Mouse (Mus musculus): Measurements from ENCODE around the gene Rab39b. TPM values are rescaled to one million over a fixed set of nuclear protein-coding genes. Genes with fewer than 3 reads are reported as not detected.
A peak's percentile ranks its signal among the peaks of the same experiment; 100 is the strongest.

Gene Rab39b
- total RNA-seq (2014; rRNA removed) = 40.9 and 44.7 TPM in 2 replicates
- 20.4 and 23.8 TPM in 2 replicates for polyA plus RNA-seq (2015; fragmentation: Nextera tagmentation; extraction: Ambion mirVana)

DNA sequence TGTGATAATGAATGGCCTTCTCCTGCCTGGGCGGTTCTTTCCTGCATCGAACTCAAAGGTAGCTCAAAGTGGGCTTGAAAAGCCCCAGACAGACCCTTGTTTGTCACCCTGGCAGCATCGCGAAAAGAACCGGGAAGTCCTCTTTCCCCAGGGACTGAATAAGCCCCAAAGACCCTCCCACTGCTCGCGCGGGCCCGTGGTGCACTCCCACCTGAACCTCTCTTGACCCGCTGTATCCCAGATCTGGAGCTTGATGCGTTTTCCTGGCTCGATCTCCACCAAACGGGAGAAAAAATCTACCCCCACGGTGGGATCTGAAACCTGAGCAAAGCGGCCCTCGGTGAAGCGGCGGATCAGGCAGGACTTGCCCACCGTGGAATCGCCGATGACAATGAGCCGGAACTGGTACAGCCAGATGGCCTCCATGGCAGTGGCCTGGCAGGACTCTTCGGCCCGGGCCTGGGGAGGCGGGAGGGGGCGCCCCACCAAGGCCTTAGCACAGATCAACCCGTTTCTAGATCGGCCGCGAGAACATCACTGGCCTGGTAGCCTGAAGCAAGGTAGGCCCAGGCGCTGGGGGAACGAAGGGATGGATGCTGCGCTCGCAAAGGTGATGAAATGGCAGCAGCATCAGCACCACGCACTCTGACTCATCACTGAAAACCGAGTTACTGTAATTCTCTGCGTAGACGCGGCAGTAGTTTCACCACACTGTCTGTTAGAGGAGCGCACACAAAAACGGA lies at the start of gene Rab39b:
Gene Rab39b, minus strand, starts transcription at position 650 of the 743 bp plus-strand sequence.
- ATAC-seq = peak; percentile 99
- Histone ChIP-seq H3K4me1 (ENCODE audit: insufficient read depth) (no peaks in the 10 kb centered on the region), H3K9me3 (ENCODE audit: low read length) (no peaks in the 10 kb centered on the region), H3K4me3 (ENCODE audit: low read depth, low read length) (peak within 1 kb of the TSS; percentile 53), H3K36me3 (ENCODE audit: insufficient read depth) (no peaks in the 10 kb centered on the region), H3K27ac (ENCODE audit: low read depth, low read length) (peak within 1 kb of the TSS; percentile 88), H3K9ac (peak within 1 kb of the TSS; percentile 81), H3K27me3 (ENCODE audit: insufficient read depth, low read length) (no peaks in the 10 kb centered on the region), H3K4me2 (ENCODE audit: low read depth) (peak within 1 kb of the TSS; percentile 41)
- peak; percentile 77 for DNase-seq
- 21% methylated on average over 40 of the region's 41 CpGs for WGBS
- no peak for TF ChIP-seq CTCF (IDR thresholded peaks at IDR 0.05; ENCODE audit: low read depth)

DNA sequence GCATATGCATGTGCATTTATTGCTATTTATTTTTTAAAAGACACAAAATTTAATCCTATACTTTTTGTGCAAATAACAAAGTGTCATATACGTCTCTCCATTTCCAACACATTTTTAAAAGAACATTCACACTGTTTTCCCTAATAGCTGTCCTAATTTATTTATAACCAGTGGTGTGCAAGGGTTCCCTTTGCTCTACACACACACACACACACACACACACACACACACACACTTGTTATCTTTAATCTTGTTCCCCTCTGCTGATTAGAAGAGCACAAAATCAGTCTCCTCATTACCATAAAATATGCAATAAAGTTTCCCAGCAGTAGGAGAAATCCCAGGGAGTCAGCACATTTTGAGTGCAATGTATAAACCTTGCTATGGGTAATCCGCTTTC lies 508 bp upstream of the Rab39b start:
- ATAC-seq (no peak), DNase-seq (no peak)
- WGBS = 73% methylated on average over 2 of the region's 2 CpGs

More for the DNA sequence above, 508 bp upstream of the Rab39b start:
- no peaks in the 10 kb centered on the region for H3K27me3 ChIP-seq (ENCODE audit: insufficient read depth, low read length)
- no peaks in the 10 kb centered on the region for H3K9me3 ChIP-seq (ENCODE audit: low read length)
- H3K36me3 ChIP-seq (ENCODE audit: insufficient read depth) = no peaks in the 10 kb centered on the region
- TF ChIP-seq CTCF (IDR thresholded peaks at IDR 0.05; ENCODE audit: low read depth) = no peak
- no peak overlapping the region for H3K27ac ChIP-seq (ENCODE audit: low read depth, low read length)
- H3K4me1 ChIP-seq (ENCODE audit: insufficient read depth) = no peaks in the 10 kb centered on the region
- no peak overlapping the region for H3K9ac ChIP-seq
- H3K4me2 ChIP-seq (ENCODE audit: low read depth) = no peak overlapping the region
- H3K4me3 ChIP-seq (ENCODE audit: low read depth, low read length) = no peak overlapping the region

Other genes starting within 250 kb of the Rab39b start
- 24.2 and 30.8 TPM in 2 replicates for gene Fundc2, start 195.8 kb downstream of the Rab39b start, total RNA-seq (2014; rRNA removed)
- 30.3 and 31.2 TPM in 2 replicates for gene Fundc2, start 195.8 kb downstream of the Rab39b start, polyA plus RNA-seq (2015; fragmentation: Nextera tagmentation; extraction: Ambion mirVana)
- gene F8, start 195.6 kb downstream of the Rab39b start, total RNA-seq (2014; rRNA removed) = 1.00 and 1.8 TPM in 2 replicates
- 0.64 and 1.2 TPM in 2 replicates for gene F8, start 195.6 kb downstream of the Rab39b start, polyA plus RNA-seq (2015; fragmentation: Nextera tagmentation; extraction: Ambion mirVana)
- 13.5 and 21.3 TPM in 2 replicates for gene Cmc4, start 161.6 kb downstream of the Rab39b start, total RNA-seq (2014; rRNA removed)
- gene Cmc4, start 161.6 kb downstream of the Rab39b start, polyA plus RNA-seq (2015; fragmentation: Nextera tagmentation; extraction: Ambion mirVana) = 24.2 and 24.6 TPM in 2 replicates
- gene Mtcp1, start 161.6 kb downstream of the Rab39b start, total RNA-seq (2014; rRNA removed) = 8.0 and 8.5 TPM in 2 replicates
- gene Mtcp1, start 161.6 kb downstream of the Rab39b start, polyA plus RNA-seq (2015; fragmentation: Nextera tagmentation; extraction: Ambion mirVana) = 2.0 and 3.1 TPM in 2 replicates
- 20.4 and 21.8 TPM in 2 replicates for gene Brcc3, start 161.6 kb downstream of the Rab39b start, total RNA-seq (2014; rRNA removed)
- 38.2 and 40.3 TPM in 2 replicates for gene Brcc3, start 161.6 kb downstream of the Rab39b start, polyA plus RNA-seq (2015; fragmentation: Nextera tagmentation; extraction: Ambion mirVana)
- gene Vbp1, start 63.9 kb downstream of the Rab39b start, total RNA-seq (2014; rRNA removed) = 153 and 164 TPM in 2 replicates
- 265 and 282 TPM in 2 replicates for gene Vbp1, start 63.9 kb downstream of the Rab39b start, polyA plus RNA-seq (2015; fragmentation: Nextera tagmentation; extraction: Ambion mirVana)

Measured in forebrain, postnatal 0 days (tissue).